Mouse (Mus musculus): ENCODE data around the gene Fnbp1.
"Not testable (repeated sequence)": the region's sequence is repeated elsewhere in the genome, so short reads cannot be mapped to it uniquely, and the experiment has no call there.

Gene Fnbp1

DNA sequence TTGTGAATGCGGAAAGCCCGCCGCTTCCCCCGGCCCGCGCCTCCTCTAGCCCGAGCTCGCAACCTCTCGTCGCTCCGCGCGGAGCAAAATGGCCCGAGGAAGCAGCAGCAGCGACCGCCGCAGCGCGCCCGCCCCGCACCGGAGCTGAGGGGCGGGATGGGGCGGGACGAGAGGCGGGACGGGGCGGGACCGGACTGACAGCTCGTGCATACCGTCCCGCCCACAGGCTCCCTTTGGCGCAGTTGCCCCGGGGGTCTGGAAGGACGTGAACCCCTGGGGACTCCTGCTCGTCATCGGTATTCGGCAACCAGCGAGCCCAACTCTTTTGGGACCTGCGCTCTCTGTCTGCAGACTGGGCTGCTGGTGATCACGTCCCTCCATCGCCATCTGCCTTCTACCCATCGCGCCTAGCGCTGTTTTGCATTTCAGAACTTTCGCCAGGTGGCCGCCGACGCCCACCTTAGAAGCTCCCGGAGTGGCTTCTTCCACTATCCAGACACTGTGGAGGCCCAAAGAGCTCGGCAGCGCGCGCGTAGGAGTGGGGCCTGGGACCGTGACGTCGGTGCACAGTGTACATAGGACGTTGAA, at the start of gene Fnbp1:
Fnbp1 (minus strand) TSS at position 142 of the 588 bp plus-strand sequence.
- DNase-seq, result peak; percentile 88

DNA sequence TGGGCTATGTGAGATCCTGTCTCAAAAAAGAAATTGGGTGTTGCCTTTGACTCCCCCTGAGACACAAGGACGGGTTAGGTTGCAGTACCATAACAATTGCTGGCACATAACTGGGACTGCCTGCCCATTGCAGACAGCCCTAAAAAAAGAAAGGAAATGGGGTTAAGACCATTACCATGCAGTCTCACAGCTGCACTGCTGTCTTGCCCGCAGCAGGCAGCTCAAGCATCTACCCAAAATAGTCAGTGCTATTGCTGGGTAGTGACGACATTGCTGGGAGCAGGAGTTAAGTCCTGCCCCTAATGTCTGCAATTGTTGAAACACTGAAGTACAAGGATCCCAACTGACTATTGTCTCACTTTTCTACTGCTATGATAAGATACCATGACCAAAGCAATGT, 47.8 kb upstream of the Fnbp1 start:
- no peak for DNase-seq

DNA sequence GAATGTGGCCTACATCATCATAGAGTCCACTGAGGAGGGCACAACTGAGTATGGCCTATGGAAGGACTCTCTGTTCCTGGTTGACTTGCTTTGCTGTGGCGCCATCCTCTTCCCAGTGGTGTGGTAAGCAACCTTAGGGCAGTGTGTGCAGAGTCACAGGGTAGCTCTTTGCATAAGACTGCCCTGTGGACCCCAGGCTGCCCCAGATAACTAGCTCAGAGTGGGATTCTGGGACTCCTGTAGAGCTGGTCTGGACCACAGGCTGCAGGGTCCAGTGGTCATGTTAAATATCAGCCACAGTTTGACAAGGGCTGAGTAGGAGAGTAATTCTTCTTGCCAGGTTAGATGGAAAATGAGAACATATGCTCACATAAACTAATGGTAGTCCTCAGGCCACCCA, 46.9 kb upstream of the Fnbp1 start:
- peak; percentile 42 for DNase-seq

DNA sequence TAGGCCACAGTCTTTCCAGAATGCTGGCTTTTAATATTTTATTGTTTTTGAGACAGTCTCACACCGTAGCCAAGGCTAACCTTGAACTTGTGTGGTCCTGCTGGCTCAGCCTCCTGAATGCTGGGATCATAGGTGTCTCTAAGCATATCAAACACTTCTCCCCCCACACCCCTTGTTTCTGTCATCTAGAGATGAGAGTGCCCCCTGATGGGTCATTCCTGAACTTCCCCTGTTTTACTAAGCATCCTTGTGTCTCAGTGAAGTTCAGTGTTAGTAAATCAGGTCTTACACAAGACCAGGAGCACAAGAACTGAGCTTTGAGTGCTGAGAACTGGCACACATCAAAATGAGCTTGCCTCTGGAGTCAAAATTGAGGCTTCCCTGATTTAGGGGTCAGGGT, 42.0 kb upstream of the Fnbp1 start:
- DNase-seq, result no peak

DNA sequence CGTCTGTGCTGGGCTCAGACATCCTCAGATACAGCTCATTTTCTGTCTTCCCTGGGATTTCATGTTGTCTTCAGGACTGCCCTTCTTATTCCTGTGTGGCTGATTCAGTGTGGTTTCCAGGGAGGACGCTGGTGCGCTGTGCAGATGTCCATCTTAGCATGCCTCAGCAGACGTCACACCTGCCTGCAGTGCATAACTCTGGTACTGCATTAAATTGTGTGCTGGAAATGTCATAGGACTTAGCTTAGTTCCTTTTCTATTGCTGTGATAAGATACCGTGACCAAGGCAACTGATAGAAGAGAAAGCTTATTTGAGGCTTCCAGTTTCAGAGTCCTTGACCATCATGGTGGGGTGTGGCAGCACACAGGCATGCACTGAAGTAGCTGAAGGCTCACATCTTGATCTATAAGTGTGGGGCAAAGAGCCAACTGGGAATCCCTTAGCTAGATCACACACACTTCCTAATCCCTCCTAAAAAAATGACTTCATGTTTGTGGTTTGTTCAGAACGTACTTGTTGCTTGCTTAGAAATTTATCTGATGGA, 41.0 kb upstream of the Fnbp1 start:
- DNase-seq, result no peak

DNA sequence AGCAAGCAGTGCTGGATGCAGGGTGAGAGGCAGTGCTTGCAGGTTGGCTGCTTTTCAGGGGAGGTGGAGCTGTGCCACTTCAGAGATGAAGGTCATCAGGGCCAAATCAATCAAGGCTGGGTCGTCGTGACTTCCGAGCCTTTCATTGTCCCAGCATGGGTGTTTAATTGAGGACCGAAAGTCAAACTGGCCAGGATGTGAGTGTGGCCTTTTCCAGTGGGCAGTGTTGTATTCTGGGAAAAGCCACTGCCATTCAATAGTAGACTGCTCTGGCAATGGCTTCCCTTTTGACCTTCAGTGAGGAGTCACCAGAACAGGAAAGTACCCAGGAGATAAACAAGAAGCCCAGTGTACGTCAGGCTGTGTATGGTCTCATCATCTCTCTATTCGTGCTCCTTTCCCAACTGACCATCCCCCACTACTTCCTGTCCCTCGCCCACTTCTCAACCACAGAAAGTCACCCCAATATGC, 38.3 kb upstream of the Fnbp1 start:
- no peak for DNase-seq

DNA sequence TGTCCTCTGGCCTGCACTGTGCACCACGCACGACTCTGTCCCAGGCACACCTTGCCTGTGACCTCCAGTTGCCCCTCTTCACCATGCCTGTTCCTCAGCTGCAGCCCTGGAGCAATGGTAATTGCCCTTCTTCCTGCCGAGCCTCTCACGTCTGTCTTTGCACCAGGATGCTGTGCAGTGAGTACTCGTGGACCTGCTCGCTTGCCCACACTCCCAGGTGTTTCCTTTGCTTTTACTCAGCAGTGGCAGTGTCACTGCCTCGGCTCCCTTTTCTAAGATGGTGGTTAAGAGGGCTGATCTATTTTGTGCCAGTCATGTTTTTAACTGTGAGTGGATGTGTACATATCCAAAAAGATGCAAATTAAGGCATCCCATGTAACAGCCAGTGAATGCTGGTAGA, 37.7 kb upstream of the Fnbp1 start:
- no peak for DNase-seq

DNA sequence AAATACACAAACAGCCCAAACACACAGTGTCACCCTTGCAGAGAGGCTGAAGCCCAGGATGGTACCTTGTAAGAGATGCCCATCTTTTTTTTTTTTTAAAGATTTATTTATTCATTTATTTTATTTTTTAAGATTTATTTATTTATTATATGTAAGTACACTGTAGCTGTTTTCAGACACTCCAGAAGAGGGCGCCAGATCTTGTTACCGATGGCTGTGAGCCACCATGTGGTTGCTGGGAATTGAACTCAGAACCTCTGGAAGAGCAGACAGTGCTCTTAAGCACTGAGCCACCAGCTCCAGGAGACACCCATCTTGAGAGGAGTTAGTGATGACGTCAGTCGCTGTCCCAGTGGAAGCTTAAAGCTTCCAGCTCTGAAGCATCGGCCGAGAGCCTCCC, 36.8 kb upstream of the Fnbp1 start:
- not testable (repeated sequence) for DNase-seq

DNA sequence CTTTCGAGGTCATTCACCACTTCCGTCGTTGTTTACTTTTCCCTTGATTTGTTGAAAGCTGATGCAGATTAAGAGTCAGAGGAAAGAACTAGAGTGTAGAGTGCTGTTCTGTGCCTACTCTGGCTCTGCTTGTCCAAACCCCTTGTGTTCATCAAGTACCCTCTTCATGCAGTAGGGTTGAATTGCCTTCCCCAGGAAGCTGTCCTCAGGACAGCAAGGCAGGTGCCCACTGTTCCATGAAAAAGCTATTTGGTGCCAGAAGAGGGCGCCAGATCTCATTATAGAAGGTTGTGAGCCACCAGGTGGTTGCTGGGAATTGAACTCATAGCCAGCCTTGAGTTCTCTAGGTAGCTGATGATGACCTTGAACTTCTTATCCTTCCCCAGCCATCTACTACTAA, 31.5 kb upstream of the Fnbp1 start:
- DNase-seq, result no peak

DNA sequence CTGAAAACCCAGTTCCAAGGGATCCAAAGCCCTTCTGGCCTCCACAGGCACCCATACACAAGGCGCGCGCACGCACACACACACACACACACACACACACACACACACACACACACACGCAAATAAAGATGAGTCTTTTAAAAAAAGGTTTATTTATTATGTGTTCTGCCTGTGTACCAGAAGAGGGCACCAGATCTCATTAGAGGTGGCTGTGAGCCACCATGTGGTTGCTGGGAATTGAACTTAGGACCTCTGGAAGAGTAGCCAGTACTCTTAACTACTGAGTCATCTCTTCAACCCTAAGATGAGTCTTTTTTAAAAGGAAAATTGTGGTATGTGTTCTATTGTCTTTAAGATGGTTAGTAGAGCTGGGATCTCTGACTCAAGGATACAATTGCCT, 30.7 kb upstream of the Fnbp1 start:
- no peak for DNase-seq

DNA sequence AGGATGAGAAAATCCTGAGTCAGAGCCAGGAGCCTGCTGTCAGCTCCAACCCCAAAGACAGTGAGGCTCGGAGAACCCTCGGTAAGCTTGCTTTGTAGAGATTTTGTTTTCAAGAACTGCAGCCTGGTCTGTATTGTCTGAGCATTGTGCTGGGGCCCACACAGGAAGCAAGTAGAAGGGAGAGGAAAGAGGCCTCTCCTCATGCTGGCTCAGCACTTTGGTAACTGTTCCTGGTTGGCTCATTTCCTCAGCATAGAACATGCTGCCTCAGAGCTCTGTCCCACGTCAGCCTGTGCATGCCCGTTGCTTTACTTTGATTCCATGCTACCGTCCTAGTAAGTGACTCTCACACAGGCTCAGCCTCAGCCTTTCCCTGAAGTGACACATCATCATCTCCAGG, 30.2 kb upstream of the Fnbp1 start:
- DNase-seq, result no peak

DNA sequence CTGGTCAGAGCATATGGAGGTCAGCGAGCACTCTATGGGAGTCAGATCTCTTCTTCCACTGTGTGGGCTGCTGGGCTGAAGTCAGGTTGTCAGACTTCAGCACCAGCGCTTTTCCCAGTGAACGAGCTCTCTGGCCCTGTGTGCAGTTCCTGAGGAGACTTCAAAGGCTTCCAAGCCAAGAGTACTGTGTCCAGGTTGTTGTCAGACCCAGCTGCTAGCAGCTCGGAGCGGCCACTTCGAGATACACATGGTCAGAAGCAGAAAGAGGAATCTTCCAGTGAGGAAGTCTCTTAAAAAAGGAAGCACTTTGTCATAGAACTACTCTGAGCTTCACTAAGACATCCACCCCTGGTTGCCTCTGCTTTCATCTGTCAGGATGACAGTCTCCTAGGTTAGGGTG, 28.4 kb upstream of the Fnbp1 start:
- DNase-seq, result no peak

DNA sequence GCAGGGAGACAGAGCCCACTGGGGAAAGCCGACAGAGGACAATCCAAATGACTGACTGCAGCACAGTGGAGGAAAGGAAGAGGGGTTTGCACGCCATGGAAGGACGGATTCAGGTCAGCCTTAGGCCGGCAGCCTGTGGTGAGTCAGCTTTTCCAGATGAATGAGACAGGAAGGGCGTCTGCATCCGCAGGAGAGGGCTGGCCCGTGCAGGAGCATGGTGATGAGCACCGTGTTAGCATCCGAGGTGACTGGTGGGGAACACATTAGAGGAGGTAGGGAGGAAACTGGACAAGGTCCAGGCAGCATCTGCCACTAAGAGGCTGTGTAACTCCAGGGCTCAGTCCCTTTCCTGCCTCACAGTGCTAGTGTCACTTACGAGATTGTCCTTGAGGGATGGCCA, 27.2 kb upstream of the Fnbp1 start:
- DNase-seq, result peak; percentile 53

DNA sequence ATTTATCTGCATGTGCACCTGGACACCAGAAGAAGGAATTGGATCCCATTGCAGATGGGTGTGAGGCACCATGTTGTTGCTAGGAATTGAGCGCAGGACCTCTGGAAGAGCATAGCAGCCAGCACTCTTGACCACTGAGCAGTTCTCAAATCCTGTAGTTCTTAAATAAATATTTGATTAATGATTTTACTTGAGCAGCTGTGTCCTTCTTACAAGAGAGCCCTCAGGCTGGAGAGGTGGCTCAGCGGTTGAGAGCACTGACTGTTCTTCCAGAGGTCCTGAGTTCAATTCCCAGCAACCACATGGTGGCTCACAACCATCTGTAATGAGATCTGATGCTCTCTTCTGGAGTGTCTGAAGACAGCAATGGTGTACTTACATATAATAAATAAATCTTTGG, 25.8 kb upstream of the Fnbp1 start:
- DNase-seq, result not testable (repeated sequence)

DNA sequence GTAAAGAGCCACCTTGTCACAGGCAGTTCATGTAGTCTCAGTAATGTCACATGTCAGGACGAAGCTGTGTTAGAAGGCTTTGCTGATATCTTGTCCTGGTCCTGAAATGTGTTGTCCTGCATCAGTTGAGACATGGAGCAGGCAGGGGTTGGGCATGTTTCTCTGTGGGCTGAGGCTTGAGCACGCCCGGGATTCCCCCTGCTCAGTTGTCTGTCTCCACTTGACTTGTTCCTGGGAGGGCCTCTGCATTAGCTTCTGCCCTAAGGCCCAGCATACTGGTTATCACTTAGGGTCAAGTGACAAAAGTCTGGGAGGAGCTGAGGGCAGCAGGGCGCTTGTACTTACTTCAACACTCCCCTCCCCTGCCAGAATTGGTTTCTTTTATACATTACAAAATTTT, 23.7 kb upstream of the Fnbp1 start:
- no peak for DNase-seq

DNA sequence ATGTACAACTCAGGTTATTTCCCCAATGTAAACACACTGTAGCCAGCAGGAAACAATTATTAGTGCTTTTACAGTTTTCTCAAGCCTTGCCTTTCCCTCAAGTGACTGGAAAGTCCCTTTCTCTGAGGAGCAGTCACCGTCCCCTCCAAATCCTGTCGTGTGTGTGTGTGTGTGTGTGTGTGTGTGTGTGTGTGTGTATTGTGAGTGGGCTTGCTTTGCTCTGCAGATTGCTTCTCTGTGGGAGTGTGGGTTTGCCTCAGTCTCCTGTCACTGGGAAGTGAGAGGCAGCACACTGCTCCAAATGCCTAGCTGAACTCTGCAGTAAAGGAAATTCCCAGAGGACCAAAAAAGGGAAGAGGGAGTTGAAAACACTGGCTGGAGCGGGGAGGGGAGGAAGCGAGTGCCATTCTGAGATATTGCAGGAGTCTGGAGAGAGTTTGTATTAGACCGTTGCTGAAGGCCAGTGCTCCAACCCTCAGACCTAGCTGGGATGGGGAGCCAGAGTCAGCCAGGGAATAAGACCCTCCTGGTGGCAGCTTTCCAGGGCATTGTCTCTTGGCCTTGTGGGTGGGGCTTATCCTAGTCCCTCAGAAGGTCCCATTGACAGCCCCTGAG, 23.1 kb upstream of the Fnbp1 start:
- DNase-seq, result peak; percentile 51

DNA sequence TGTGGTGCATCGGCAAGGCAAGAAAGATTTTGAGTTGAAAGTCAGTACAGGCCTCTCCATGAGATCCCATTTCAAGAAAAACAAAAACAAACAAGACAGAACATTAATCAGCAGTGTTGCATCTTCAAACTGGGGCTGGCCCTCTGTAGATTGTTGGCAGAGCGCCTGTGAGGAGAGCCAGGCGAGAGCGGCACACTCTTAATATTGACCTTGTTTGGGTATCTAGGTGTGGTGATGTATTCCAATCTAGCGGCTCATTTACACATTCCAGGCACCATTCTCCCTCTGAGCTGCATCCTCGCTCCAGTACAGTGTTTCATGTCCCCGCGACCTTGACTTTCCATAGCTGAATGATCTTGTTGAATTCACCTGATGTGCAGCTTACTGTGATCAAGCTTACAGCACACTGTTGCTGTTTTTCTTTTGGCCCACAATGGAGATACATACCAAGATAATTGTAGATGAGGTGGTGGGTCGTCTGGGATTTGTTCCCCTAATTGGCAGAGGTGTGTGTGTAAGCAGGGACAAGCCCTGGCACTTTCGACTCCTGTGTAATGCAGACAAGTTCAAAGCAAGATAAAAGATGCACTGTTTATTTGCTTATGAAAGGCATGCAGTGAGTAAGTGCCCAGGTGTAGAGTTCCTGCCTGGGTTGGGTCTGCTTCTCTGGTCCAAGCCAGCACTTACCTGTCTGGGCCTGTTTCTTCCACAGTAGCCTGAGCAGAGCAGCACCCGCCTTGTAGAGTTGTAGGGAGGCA, 21.7 kb upstream of the Fnbp1 start:
- peak; percentile 45 for DNase-seq

DNA sequence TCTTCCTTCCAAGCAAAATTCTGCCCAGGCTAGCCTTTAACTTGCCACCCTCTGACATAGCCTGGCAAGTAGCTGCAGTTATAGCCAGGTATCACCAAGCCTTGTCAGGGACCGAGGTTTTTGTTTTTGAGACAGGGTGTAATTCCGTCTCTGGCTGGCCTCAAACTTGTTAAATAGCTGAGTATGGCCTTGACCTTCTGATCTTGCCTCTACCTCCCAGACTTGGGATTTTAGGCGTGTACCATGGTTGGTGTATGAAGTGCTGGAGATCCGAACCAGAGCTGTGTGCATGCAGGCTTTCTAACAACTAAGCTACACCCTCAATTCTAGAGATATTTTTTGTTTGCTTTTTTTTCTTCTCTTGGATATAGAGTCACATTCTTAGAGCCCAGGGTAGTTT, 19.8 kb upstream of the Fnbp1 start:
- no peak for DNase-seq

DNA sequence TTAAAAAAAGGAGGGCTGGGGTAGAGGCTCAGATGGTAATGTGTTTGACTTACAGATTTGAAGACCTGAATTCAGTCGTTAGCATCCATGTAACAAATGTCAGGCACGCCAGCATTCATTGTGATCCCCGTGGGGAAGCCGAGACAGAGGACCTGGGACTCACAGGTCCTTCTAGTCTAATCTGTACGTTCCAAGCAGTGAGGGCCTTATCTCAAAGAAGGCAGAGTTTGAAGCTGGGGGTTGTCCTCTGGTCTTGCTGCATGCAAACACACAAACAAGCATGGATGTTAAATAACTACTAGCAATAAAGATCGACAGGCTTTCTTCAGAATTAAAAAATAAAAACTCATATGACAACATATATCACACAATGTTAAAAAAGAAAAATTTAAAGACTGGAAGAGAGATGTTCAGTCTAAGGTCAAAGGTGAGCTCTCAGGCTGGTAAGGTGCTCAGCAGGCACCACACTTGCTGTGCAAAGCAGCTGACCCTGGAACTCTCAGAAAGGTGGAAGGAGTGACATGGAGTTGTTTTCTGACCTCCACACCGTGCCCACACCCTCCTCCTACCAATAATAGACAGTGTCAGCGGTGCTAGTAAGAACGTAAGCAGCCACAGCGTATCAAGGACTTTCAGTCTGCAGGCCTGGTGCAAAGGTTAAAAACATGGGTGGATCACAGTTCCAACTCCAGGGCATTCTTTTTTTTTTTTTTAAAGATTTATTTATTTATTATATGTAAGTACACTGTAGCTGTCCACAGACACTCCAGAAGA, 18.5 kb upstream of the Fnbp1 start:
- DNase-seq, result peak; percentile 87

DNA sequence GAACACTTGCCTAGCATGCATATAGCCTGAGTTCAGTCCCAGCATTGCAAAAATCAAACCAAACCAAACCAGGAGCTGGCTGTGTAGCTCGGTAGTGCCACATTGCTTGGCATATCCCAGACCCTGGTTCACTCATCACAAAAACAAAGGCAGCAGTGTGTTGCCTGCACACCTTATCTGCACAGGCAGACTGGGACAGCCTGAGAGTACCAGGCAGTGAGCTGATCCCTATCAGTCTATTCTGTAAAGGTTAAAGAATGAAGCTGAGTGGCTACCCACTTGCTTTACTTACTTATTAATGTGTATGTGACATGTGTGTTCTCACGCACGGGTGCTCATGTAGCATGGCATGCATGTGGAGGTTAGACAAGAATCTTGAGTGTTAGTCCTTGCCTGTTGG, 15.0 kb upstream of the Fnbp1 start:
- DNase-seq, result no peak

DNA sequence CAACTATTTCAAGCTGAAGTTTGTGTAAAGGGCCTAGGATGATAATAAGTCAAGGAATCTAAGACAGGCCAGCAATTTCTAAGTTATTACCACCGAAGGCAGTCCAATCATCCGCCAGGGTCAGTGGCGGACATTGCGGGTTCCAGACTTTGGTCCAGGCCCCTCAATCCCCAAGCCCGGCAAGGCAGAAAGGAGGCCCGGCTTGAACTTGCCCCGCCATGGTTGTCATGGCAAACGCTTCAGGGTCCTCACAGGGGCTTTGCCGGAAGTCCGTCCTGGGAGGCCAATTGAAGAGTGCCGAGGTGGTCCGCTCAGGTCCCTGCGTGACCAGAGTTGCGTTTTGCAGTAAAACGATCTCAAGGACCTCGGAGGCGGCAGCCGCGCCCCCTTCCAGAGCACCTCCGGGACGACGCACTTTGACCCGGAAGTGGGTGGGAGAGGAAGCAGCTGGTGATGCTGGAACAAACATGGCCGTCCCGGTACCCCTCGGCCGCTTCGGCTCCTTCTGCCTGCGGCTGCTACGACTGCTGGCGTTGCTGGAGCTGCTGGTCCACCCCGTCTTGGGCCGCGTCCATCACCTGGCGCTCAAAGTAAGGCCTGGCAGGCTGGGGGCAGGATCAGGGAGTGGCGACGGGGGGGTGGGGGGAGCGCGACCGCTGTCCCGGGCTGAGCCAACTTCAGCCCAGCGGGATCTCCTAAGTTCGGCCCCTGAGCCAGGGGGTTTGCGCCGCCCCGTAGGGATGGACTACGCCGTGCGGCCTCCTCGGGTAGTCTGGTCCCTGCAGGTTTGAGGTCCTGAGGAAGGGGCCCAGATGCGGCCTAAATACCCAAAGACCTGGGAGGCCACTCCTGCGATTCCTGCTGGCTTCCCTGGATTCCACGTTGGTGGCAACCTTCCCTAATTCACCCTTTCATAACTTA, 10.3 kb upstream of the Fnbp1 start, which contains the start of gene Gpr107:
Gpr107 (plus strand) TSS at position 425 of the 921 bp plus-strand sequence.
- peak; percentile 86 for DNase-seq

DNA sequence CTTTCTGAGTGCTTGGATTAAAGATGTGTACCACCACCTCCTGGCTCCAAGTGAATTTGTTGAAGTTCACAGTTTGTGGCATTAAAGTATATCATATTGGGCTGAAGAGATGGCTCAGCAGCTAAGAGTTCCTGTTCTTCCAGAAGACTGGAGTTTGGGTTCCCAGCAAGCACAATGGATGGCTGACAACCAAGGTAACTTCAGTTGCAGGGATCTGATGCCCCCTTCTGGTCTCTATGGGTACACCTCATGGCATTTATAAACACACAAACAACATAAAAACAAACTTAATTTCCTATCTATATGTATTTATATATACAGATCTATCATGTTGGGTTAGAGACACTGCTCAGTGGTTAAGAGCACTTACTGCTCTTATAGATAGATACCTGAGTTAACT, 9.0 kb upstream of the Fnbp1 start:
- no peak for DNase-seq
